Mouse (Mus musculus): ENCODE measurements around the gene Snx9.

Snx9 gene

GRCm38 (mm10) chr17:5806823-5807222 lies 34.3 kb upstream of the Snx9 start:
- DNase-seq (ENCODE audit: inconsistent ontology term), result no peak

DNA sequence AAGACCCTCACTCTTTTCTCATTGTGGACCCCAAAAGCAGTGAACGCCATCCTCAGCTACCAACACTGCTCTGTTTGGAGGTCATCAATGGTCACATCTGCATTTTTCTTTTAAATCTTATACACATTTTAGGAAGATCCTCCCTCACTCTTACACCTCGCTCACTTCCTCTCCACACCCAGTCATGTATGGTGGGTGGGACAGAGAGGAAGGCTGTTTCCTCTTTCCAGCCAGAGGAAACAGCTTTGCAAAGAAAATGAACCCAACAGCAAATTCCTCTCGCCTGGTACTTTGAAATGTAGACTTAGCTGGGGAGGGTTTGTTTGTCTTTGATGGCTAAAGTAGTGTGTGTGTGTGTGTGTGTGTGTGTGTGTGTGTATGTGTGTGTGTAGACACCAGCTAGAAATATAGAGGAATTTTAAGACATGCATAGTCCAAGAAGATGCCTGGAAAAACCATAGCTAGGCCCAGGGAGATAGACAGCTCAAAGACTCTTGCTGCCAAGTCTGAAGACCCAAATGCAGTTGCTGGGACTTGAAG lies 33.2 kb upstream of the Snx9 start:
- no peak for DNase-seq (ENCODE audit: inconsistent ontology term)

DNA sequence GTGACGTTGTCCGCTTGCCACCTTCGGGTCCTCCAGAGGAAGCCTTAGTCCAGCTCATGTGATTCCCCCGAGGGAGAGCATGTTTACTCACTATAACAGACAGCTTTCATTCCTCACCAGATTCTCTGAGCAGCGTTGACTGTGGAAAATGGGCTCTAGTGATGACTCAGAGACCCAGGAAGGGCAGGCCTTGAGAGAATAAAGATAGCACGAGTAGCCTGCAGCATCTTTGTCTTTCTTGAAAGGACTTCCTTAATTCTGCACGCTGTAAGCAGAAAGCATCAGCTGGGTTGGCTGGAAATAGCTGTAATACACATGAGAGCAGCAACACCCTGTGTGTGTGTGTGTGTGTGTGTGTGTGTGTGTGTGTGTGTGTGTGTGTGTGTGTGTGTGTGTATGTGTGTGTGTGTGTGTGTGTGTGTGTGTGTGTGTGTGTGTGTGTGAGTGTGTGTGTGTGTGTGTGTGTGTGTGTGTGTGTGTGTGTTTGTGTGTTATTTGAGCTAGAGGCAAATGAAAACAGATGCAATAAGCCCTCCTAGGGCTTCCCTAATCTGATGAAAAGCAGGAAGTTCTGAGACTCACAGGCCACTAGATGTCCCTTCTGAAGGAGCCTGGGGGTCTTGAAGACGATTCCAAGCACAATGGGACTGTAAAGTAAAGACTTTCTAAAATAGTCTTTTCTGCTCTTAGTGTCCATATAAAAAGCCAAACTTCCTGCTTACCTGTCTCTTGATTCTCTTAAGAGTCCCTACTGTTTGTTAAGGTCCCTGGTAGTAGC lies 27.1 kb upstream of the Snx9 start:
- peak; percentile 67 for DNase-seq (ENCODE audit: inconsistent ontology term)

DNA sequence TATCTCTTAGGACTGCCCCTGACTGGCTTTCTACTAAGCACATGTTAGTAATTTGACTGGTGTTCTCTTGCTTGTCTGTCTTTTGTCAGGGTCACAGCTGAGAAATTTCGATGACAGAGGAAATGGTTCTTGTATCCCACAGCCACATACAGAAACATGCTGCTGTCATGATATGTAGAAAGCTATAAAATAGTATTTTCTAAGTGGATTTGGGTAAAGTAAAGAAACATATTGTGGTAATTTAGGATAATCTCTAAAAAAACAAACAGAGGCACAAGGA lies 26.5 kb upstream of the Snx9 start:
- DNase-seq (ENCODE audit: inconsistent ontology term), result no peak

DNA sequence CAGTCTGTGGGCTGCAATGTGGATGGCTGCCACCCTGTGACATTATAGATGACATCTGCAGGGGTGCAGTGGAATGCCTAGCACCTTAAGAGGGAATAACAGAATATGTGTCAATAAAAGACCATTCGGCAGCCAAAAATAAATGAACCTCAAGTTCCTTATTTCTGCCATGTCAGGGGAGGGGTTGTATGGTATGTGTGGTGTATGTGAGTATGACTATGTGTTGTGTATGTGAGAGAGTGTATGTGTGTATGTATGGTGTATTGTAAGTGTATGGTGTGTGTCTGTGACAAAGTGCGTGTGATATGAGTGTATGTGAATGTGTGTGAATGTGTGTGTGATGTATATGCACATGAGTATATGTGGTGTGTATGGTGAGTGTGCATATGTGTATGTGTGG lies 23.3 kb upstream of the Snx9 start:
- DNase-seq (ENCODE audit: inconsistent ontology term), result no peak

DNA sequence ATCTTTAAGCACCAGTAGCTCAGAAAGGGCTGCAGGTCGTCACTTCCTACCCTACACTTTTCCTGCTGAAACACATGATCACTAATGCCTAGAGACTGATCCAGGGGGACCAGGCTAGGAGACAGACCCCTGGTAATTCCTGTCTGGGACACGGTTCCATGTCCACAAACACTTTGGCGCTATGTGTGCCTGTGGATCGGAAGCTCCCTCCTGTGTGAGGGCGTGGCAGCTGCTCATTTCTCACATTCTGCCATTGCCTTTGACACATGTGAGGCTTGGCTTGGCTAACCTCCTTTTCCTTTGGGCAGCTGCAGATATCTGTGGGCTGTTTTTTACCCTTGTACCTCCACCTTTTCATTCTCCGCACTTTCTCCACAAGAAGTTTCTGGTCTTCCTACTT lies 22.0 kb upstream of the Snx9 start:
- no peak for DNase-seq (ENCODE audit: inconsistent ontology term)

DNA sequence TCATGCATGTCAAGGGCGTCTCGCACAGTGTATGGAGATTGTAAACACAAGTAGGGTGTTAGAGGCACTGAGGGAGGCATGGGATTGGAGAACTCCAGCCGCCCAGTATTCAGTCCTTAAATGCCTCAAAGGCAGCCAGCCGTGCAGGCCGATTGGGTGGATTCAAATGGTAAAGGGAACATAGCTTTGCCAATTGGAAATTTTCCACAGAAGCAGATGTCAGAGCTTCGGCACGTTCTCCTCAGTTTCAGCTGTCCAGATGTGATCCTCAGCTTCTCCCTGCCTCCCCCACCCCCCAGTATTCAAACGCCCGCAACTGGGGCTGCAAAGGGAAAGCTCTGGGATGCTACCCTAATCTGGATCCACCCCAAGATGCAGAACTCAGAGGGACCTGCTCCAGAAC lies 21.3 kb upstream of the Snx9 start:
- DNase-seq (ENCODE audit: inconsistent ontology term), result no peak

GRCm38 (mm10) chr17:5822541-5822940 lies 18.6 kb upstream of the Snx9 start:
- no peak for DNase-seq (ENCODE audit: inconsistent ontology term)

DNA sequence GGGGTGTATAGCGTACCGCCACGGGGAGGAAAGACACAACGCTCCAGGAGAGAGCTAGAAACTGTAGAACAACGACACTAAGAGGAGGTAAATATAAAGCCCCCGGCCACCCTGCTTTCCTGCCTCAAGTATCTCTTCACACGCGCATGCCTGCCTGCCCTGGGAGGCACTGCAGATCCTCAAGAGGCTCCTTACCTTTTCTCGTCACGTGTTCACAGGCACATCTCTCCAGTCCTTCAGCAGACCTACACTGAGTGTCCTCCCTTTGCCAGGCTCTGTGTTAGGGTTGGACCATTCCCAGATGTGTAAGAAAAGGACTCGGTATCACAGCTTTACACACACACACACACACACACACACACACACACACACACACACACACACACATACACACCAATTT lies 18.1 kb upstream of the Snx9 start:
- DNase-seq (ENCODE audit: inconsistent ontology term), result no peak

DNA sequence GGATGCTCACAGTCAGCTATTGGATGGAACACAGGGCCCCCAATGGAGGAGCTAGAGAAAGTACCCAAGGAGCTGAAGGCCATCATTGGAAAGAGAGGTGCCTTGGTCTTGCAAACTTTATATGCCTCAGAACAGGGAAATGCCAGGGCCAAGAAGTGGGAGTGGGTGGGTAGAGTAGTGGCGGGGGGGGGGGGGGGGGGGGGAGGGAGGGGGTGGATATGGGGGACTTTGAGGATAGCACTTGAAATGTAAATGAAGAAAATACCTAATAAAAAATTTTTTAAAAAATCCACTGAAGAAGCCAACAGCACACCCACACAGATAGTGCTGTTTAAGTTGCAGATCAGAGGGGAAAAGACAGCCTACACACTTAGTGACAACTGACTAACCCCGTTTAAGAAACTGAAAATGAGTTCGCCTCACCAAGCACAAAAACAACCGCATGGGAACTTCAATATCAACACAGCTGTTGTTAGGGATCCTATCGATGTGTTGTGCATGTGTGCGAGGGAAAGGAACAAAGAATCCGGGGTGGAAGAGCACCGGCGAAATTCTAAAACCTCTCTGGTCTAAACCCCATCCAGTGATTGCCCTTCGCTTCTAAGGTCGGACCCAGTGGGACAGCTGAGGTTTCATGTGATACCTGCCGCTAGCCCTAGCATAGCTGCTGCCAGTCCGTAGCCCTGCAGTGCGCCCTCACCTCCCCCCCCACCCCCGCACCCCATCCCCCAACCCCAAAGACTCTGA lies 13.1 kb upstream of the Snx9 start:
- DNase-seq (ENCODE audit: inconsistent ontology term), result no peak

DNA sequence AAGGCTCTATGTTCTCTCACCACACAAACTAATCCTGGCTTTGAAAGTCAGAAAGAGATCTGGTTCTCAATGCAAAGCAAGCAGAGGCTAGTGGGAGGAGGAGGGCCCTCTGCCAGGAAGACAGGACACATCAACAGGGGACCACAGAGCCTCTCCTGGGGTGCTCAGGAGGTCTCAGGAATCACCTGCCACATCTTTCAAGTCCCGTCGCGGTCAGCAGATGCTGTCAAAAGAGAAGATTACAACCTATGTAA lies 12.6 kb upstream of the Snx9 start:
- no peak for DNase-seq (ENCODE audit: inconsistent ontology term)

DNA sequence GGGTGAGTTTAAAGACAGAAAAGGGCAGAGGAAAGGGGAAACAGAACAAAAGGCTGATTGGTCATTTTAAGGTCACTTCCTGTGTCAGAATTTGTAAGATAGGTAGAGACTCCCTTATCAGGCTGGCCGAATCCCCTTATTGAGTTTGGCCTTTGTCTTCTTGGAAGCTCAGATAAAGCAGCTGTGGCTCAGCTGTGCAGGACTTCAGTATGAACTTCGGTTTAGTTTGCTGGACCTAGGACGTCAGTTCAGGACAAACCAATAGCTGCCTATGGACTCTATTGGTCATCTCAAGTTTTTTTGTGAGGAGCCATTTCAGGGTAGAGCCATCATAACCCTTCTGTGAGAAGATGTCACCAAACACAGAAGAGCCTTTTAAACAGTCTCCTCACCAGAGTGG lies 12.2 kb upstream of the Snx9 start:
- DNase-seq (ENCODE audit: inconsistent ontology term), result no peak

DNA sequence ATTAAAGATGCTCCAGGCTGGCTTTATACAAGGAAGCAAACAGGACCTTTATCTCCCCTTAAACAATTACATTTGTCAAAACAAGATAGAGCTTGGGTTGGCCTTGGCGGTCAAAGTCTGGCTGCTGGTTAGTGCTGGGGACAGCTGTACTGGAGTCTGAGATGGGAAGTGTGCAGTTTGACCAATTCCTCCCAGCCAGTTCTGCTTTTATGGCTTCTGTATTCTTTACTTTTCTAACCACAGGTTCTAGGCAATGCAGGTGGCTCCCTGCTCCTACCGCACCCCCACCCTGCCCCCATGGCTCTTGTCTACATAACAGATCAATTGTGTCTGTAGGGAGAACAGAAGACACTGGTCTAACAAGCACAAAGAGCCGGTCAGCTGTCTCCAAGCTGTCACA lies 11.2 kb upstream of the Snx9 start:
- DNase-seq (ENCODE audit: inconsistent ontology term), result no peak

DNA sequence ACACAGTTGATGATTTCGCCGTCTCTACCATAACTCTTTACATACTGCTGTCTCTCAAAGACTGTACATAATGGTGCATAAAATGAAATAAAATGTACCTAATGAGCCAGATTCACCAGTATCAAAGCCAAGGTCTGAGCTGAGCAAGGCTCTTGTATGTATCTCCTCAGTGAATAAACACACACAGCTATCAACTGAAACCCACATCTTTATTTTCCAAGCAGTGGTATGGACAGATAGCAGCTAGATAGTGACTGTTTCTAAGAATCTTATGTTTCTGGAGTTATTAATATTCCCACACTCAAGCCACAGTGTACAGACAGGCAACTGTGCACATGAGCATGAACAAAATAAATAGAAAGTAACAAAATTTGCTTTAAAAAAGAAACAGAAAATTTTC lies 10.7 kb upstream of the Snx9 start:
- no peak for DNase-seq (ENCODE audit: inconsistent ontology term)

DNA sequence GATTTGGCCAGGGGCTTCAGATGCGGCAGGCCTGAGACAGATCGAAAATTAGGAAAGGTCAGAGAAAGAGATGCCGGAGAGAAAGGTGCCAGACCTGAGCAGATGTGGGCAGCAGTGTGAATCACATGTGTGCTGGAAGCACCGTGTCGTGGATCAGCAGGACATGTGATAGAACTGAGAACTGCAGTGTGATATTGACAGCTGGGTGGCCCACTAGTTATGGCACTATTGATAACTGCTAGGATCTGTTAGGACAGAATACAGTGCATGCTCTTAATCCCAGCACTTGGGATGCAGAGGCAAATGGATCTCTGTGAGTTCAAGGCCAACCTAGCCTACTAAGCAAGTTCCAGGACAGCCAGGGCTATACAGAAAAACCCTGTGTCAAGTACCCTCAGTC lies 10.3 kb upstream of the Snx9 start:
- DNase-seq (ENCODE audit: inconsistent ontology term), result no peak

GRCm38 (mm10) chr17:5831257-5831806 lies 9.8 kb upstream of the Snx9 start:
- no peak for DNase-seq (ENCODE audit: inconsistent ontology term)

DNA sequence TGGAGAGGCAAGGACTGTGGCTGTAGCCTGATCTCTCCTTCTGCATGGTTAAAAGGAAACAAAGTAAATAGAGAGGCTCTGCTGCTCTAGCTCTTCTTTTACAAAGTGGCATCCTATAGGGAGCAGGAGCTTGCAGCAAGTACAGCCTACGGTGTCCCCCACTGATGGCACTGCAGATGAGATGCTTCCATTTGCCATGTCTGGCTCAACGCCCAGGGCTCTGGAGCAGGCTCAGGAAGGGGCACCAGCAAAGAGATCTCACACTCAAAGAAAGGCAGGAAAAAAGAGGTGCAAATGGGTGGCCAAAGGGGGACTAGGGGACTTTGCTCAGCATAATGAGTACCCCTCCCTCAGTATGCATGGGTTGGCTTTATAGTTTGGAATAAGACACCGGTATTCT lies 7.0 kb upstream of the Snx9 start:
- DNase-seq (ENCODE audit: inconsistent ontology term), result no peak

DNA sequence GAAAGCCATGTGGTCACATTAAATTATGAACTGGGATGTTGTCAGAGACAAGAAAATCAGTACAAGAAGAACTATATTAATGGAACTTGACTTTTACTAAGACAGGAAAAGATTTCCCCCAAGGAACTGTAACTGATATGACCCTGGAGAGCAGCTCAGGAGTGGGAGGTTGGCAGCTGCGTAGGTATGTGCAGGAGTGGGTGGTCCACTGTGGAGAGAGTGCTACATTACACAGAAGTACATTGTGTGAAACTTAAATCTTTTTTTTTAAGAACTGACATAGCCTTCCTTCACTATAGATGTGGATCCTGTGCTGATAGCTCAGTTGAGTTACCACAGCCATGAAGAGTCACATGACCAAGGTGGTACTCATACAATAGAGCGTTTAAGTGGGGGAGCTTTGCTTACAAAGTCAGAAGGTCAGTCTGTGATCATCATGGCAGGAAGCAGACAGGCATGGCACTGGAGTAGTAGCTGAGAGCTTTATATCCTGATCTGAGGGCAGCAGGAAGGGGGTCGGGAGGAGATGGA lies 6.3 kb upstream of the Snx9 start:
- DNase-seq (ENCODE audit: inconsistent ontology term), result no peak

DNA sequence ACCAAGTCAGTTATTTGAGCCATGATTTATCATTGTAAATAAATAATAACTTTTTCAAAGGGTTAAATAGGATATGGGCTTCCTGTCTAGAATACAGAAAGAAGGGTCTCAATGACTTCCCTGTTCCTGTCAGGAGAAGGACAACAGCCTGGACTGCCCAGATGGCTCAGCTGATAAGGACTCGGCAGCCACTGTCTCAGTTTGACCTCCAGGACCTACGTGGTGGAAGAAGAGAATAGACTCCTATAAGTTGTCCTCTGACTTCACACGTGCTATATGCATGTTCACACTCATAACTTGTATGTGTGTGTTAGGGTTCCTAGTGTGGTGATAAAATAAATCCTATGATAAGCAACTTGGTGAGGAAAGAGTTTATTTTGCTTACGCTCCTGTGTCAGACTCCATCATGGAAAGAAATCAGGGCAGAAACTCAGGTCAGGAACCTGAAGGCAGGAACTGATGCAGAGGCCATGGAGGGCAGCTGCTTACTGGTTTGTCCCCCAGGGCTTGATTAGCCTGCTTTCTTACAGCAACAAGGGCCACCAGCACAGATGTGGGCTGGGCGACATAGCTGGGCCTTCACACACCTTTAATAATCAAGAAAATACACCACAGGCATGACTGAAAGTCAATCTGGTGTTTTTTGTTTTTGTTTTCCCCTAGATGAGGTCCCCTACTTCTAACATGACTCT lies 1.4 kb upstream of the Snx9 start:
- DNase-seq (ENCODE audit: inconsistent ontology term), result no peak

DNA sequence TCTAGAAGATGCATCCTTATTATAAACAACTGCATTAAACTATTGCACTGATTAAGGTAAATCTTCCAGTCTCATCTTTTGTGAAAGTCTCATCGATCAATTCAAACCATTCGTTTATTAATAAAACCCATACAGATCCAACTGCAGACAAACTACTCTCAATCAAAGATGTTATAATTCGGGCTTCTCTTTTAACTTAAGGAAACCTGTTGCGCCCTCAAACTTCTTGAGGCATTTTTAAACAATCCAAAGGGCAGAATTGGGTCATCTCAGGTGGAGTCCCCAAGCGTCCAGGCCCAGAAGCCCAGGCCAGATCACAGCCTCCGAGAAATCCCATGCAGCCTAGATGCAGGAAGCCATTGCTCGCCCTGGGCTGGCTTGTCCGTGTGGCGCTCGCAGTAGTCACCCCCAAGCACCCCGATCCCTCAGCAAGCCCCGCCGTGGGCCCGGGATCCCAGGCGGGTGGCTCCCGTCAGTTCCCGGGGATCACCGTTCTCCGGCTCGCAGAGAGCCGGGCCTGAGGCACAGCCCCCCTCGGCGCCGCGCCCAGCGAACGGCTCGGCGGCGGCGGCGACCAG lies 490 bp upstream of the Snx9 start:
- peak; percentile 71 for DNase-seq (ENCODE audit: inconsistent ontology term)

GRCm38 (mm10) chr17:5841943-5842273 lies 779 bp downstream of the Snx9 start:
- DNase-seq (ENCODE audit: inconsistent ontology term), result peak; percentile 73

DNA sequence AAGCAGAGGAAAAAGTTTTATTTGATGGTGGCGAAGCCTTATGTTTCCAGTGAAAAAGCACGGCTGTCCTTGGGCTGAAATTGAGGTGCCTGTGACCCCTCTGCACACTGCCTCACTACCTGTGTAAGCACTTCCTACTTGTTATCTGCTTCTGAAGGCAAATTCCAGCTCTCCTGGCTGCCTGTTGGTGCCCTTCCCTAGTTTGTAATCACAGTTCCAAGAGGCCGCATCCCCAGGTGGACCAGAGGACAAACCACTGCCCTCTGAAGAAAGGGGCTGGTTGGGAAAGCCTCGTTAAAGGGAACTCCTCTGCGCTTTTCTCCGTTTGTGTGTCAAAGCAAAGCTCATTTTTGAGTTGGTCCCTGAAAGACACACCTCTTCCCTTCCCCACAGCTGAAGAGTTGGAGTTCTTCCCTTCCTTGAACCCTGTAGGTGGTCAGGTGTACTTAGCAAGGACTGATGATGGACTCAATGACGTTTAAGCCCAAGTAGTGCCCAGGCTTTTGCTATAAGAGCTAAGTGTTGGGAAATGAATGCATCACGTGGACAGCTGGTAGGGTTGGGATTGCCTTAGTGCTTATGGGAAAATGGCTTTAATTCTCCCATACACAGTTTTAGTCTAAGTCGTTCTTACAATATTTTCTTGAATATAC lies 2.0 kb downstream of the Snx9 start:
- DNase-seq (ENCODE audit: inconsistent ontology term), result no peak
